Mouse (Mus musculus) heart, adult 11 months (tissue): ENCODE data around the gene Snx4.
"Not testable (repeated sequence)": the region's sequence is repeated elsewhere in the genome, so short reads cannot be mapped to it uniquely, and the experiment has no call there.

ENCODE experiments used
- DNase-seq: peaks from one replicate; pipeline ENCODE4 v3.0.0; 2022

Snx4 gene

DNA sequence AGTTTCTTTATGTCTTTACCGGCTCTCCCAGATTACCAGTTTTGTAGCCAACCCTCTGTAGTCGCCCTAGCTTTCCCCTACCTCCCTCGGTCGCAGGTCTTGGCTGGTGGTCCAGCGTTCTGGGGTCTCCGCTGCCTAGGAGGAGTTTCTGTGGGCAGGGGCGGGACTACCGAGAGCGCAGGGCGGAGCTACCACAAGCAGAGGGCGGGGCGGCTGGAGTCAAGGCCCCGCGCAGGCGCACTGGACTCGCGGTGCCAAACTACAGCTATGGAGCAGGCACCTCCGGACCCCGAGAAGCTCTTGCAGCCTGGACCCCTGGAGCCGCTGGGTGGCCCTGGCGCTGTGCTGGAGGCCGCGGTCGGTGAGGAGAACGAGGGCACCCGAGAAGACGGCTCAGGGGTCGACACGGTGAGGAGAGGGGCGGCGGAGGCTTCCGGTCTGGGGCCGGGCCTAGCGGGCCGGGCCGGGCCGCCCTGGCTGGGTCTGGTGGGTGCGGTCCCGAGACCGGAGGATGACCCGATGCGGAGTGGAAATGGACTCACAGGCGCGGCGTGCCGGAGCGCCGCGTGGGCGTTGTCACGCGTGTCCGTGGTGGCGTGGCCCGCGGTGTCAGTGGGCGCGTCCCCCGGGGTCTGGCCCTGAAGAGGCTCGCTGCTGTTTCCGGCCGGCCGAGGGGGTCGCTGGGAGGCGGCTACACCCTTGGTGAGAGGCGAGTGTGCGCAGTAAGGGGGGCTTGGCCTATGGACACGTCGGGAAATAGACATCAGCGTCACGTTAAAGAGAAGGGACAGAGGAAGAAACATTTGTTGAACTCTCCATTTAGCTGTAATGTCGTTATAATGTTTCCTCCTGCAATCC is at the start of gene Snx4:
Snx4 (plus strand) TSS at position 249 of the 858 bp plus-strand sequence.
- DNase-seq, result peak; percentile 99

DNA sequence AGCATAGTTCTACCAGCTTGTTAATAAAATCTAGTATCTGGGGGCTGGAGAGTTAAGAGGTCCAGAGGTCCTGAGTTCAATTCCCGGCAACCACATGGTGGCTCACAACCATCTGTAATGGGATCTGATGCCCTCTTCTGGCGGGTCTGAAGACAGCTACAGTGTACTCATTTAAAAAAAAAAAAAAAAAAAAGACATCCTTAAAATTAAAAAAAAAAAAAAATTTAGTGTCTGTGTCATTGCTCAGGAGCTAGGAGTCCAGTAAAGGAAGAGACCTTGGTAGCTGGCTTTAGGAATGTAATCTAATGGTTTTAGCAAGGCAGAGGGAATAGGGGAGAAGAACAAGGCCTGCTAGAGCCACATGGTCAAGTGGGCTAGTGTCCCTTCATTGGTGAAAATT is 40.4 kb upstream of the Snx4 start:
- DNase-seq, result no peak

DNA sequence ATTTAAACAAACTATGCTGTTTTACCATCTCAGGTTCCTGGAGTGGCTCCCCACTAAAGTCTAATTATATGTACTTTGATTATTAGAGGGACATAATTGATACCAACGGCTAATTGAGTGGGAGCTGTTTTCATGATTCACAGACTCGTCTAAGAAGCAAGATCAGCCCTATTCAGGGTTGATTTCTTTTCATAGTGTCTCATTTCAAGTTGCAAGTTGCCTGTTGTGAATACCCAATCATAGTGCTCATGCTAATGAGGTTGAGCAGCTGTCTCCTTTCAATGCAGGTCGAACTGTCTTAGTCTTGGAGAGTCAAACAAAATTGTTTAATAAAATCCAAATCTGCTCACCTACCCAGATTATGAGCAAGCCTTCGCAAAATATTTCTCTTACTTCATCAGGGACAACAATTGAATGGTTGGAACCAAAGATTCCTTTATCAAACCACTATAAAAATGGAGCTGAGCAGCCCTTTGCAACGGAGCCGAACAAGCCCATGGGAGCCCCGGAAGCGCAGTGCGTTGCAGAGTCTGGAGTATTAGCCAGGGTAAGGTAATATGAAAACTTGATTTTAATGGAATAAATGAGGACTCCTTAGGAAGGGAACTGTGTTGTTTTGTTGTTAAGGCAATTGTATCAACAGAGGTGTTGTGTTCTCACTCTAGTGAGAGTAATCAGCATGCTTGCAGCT is 34.8 kb upstream of the Snx4 start:
- DNase-seq, result no peak

DNA sequence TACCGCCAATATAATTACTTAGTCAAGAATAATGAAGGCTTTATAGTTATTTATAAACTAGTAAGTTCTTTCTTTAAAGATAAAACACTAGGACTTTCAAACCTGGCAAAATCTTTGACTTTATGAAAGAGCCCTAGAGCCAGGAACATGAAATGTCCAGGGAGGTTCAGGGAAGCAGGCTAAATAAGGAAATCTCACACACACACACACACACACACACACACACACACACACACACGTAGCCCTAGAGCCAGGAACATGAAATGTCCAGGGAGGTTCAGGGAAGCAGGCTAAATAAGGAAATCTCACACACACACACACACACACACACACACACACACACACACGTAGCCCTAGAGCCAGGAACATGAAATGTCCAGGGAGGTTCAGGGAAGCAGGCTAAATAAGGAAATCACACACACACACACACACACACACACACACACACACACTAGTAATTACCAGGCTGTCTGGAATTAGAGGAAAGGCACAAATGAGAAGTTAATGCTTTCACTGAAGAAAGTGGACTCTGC is 33.6 kb upstream of the Snx4 start:
- DNase-seq, result not testable (repeated sequence)

DNA sequence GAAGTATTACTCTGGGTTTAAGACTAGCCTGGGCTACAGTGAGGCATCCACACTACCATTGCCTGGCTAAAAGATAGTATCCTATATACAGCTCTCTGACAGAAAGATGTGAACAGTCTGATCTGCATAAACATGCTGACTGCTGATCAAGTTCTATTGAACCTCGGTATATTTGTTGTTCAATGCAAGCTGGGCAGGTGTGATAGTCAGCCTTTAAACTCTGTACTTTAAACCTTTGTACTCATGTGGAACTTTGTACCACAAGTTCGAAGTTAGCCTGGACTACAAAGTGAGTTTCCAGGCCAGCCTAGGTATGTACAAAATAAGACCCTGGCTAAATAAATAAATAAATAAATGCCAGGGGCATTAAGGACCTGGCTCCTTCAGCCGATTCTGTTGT is 28.8 kb upstream of the Snx4 start:
- no peak for DNase-seq

DNA sequence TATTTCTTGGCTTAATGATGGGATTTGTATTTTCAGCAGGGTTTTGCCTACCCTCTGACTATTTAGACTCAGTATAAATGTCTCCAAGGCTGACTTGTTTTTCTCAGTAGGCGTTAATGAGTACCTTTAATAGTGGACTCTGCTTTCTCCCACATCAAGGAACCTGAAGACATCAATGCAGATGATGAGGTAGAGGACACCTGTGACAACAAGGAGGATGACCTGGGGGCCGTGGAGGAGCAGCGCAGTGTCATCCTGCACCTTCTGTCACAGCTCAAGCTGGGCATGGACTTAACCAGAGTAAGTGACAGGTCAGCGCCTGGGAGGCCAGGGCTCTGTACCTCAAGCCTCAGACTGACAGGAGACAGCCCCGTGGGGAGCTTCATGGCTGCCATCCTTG is 26.9 kb upstream of the Snx4 start:
- DNase-seq, result peak; percentile 74

DNA sequence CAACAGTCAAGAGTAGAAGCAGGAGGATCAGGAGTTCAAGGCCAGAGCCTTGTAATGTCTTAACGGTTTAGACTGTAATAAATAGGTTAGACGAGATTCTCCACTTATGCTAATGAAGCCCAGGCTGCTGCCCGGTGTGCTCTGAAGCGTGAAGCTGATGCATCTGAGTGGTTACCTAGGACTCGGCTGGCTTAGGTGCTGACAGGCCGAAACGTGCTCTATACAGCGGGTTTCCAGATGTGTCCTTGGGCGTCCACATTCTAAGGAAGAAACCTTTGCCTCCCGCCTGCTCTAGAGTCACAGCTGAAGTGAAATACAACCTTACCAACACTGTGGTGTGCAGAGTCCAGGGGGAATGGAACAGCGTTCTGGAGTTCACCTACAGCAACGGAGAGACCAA is 17.1 kb upstream of the Snx4 start:
- peak; percentile 79 for DNase-seq

DNA sequence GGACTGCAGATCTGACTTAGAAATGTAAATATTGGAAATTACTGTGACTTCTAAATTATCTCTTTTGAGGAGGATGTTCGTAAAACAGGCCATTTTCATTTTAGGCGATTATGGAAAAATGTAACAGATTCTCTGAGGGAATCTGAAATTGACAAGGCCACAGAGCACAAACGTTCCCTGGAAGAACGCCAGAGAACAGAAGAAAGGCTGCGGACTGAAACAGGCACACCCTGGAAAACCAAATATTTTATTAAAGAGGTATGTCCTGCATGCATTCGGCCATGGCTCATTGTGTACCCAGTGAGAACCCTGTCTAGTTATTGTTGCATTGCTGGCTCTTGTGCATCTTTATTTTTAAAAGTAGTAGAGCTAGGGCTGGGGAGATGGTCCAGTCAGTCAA is 15.1 kb upstream of the Snx4 start:
- DNase-seq, result peak; percentile 49

DNA sequence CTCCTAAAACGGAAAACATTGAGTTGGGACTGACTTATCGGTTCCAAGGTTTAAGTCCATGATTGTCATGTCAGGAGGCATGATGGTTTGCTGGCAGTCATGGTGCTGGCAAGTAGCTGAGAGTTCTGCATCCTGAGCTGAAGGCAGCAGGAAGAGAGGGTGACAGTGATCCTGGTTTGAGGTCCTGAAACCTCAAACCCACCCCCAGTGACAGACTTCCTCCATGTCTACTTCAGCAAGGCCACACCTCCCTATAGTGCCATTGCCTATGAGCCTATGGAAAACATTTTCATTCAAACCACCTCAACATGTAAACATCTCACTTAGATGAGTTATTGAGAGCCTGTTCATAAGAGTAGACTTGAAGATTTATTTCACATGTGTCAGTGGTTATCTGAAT is 11.9 kb upstream of the Snx4 start:
- peak; percentile 31 for DNase-seq

DNA sequence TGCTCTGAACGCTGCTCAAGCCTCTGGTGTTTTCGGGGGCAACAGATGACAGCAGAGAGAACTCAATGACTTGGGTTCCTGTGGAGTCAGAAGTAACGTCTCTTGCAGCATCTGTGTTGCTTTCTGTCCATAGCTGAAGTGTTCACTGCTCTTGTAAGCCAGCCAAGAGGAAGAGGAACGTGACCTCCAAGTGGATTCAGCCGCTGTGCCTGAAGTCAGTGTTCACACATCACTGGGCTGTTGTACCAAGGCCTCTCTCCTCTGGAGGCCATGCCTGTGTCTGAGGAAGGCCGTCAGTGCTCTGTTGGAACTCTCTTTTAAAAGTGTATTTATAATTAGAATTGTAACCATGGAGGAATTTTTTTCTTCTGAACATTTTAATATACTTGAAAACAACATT is 9.2 kb upstream of the Snx4 start:
- DNase-seq, result no peak

DNA sequence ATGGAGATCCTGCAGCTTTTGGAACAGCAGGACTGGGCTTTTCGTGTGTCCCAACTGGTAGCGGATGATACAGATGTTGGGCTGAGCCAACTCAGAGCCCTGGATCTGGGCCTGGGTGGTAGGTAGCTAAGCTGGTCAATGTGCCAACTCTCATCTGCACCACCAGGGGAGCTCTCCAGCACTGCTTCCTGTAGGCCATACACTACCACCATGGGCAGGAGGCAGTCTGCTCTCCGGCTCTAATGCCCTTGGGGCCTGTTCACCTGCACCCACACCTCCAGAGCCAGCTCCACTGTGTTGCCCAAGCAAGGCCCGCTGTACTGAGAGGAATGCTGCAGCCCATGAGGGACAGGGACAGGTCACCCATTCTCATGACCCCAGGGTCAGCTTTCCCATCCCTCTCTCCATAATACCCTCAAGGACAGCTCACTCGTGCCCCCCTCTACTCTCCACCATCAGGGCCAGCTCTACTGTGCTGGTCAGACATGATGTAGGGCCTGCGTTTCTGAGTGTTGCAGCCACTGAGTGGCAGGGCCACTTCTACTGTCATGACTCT is 7.0 kb upstream of the Snx4 start:
- DNase-seq, result no peak

DNA sequence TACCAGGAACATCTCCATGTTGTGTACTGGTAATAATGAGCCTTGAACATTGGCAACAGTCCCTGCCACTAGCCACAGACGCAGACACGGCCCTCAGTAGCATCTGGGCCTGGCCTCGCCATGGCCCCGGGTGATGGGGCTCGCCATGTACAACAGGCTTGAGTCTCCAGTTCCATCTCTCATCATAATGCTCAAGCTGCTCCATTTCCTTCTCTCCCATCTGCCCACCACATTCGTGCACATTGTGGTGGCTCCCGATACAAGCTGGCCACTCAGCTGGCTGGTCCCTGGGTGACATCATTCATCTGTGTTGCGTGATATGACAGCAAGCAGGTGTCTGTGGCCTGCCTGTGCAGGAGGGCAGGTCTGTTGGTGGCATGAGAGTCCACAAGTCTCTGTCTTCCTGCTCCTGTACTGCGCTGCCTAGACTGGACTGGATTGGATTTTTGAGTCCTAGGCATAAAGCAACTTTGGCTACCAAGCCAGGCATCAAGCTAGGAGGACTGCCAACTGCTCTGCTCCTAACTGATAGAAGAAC is 6.2 kb upstream of the Snx4 start:
- no peak for DNase-seq

DNA sequence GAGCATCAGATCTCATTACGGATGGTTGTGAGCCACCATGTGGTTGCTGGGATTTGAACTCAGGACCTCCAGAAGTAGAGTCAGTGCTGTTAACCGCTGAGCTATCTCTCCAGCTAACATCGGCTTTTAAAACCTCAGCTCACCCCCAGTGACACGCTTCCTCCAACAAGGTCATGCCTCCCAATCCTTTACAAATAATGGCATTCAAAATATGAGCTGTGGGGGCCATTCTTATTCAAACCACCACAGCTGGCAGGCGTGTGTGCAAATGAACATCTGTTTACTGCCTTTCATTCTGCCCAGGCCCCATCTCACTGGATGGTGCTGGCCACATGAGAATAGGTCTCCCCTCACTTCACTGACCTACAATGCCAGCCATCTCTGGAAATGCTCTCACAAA is 4.7 kb upstream of the Snx4 start:
- DNase-seq, result no peak

DNA sequence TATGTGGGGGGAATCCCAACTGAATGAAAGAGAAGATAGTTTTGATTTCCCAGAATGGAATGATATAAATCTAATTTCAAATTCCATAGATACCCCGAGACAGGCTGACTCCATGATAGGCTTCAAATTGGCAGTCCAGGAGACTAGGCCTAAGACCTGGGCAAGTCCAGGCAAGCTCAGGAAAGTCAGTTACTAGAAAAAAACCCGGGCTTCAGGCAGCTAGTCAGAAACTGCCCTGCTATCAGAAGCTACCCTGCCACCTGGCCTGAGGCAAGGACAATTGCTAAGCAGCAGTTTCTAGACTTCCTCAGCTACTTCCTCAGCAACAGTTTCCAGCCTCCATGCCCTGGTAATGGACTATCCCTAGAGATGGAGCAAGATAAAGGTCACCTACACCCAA is 4.2 kb upstream of the Snx4 start:
- DNase-seq, result no peak

DNA sequence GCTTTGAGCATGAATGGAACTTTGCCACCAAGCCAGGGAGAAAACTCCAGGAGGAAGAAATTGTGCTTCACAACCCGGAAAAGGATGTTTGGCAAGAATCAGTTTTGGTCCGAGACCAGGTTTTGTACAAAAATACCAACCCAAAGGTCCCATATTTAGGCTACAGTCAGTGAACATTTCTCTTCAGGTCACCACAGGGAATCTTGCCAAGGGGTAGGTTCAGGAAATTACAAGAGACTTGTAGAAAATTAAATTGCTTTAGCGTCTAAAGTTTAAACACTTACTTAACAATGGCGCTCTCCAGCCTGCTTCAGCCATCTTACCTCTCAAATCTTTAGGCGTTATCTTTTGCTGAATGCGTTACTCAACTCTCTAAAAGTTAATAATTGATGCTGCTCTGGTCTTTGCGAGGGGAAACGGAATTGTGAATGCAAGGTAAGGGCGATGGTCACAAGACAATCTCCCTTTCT is 556 bp upstream of the Snx4 start:
- peak; percentile 86 for DNase-seq

DNA sequence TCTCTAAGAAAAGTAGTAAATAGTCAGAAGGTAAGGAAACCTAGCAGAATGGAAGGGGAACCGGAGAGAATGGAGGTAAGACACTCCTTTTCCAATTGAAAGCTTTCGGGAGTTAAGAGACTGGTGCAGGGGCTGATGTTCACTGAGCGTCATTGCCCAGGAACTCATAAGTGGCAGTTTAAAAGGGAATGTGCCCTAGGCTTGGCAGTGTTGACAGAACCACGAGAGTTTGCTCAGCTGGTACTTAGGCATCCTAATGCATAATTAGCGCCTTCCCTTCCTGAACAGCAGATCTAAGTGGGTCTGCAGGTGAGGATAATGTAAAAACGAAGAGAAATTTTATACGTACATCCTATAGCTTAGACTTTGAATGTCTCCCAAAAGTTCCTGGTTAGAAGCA is 4.4 kb downstream of the Snx4 start:
- peak; percentile 34 for DNase-seq

DNA sequence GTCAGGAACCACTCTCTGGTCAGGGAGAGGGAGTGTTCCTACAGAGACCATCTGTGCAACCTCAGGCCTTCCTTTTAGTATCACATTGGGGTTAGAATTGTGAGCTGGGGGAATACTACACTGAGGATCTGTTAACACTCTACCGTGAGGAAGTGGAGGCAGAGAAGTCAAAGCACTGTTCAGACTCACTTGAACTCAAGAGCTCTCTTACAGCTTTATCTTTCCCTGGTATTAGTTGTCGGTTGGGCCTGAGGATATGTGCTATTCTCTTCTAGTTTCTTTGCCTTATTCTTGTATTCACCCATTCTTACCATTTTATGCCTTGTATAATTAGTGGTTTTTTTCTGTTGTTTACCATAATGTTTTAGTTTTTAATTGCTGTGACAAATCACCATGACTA is 7.3 kb downstream of the Snx4 start:
- DNase-seq, result no peak

DNA sequence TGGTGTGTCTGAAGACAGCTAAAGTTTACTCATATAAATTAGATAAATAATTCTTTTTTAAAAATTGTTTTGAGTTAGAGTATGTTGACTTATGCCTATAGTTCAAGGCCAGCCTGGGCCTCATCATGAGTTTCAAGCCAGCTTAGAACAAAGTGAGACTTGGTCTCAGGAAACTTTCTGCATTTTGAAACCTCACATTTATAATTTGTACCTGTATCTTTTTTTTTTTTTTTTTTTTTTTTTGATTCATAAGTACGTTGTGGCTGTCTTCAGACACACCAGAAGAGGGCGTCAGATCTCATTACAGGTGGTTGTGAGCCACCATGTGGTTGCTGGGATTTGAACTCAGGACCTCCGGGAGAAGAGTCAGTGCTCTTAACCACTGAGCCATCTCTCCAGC is 8.6 kb downstream of the Snx4 start:
- DNase-seq, result peak; percentile 4

DNA sequence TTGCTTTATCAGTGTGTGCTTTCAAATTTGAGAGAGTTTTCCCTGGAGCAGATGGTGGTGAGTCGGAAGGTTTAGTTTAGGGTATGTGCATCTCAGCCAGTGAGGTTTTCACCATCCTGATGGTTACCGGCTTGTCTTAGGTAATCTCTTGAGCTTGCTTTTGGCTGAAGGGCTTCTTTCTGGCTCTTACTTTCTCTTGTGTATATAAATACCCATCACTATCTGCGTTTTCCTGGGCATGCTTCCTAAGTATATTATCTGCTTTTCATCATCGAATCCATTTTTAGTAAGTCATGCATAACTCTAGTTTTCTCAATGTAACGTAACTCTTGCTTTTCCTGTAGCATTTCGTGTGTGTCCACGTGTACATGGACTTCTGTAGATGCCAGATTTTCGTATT is 9.6 kb downstream of the Snx4 start:
- peak; percentile 18 for DNase-seq

DNA sequence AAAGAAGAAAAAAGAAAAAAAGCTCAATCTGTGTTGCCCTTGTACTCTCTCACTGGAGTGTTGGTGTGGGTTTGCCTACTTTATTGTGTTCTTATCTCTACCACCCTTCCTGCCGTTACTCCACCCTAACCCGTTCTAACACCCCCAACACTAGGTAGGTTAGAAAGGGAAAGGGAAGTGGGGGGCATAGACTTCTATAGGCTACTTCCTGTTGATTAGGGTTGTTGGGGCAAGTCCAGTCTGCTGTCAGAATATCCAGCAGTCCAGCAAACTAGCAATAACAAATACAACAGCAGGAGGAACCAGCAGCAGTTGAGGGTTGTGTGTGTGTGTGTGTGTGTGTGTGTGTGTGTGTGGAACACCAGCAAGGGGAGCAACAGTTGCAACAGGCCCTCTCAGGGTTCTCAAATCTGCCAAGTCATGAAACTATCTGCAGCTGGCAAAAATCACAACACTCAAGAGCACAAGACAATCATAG is 10.4 kb downstream of the Snx4 start:
- peak; percentile 90 for DNase-seq

DNA sequence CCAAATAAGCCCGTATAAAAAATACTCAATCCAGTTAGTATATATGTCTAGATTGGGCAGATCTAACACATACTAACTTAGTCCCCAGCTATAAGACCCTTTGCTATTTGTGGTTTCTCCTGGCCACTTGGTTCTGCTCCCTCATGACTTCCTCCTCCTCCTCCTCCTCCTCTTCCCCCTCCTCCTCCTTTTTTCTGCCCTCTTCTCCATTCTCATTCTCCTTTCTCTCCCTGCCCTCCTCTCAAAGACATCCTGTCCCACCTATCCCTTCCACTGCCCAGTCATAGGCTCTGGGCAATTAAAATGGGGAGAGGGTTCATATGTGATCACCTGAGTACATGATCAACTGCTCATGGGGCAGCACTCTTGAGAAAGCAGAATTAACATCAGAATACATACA is 10.9 kb downstream of the Snx4 start:
- peak; percentile 85 for DNase-seq

DNA sequence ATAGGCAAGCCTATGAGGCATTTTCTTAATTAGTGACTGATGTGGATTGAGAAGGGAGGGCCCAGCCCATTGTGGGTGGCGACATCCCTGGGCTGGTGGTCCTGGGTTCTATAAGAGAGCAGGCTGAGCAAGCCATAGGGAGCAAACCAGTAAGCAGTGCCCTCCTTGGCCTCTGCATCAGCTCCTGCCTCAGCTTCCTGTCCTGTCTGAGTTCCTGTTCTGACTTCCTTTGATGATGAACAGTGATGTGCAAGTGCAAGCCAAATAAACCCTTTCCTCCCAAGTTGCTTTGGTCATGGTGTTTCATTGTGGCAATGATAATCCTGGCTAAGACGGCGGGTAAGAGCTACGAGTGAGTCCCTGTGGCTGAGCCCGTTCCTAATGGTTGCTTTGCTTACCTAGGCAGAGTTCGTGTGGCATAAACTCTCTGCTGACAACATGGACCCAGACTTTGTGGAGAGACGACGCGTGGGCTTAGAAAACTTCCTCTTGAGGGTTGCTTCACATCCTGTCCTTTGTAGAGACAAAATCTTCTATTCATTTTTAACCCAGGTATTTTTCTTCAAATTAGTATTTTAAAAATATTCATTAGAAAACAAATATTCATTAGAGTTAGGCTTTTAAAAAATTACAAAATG is 16.5 kb downstream of the Snx4 start:
- DNase-seq, result peak; percentile 61

DNA sequence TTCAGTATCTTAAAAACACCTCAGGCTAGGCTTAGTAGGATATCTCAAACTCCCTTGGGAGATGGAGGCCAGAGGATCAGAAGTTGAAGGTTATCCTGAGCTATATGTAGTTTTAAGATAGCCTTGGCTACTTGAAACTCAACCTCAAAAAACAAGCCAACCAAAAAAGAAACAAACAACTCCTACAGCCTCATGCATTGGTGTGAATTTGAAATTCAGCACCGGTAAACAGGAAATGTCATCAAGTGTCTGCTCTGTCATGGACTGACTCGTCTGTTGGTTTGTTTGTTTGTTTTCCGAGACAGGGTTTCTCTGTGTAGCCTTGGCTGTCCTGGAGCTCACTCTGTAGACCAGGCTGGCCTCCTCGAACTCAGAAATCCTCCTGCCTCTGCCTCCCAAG is 20.6 kb downstream of the Snx4 start:
- peak; percentile 72 for DNase-seq
